Mouse (Mus musculus): Measurements from ENCODE around the gene Olfr1344.

DNA sequence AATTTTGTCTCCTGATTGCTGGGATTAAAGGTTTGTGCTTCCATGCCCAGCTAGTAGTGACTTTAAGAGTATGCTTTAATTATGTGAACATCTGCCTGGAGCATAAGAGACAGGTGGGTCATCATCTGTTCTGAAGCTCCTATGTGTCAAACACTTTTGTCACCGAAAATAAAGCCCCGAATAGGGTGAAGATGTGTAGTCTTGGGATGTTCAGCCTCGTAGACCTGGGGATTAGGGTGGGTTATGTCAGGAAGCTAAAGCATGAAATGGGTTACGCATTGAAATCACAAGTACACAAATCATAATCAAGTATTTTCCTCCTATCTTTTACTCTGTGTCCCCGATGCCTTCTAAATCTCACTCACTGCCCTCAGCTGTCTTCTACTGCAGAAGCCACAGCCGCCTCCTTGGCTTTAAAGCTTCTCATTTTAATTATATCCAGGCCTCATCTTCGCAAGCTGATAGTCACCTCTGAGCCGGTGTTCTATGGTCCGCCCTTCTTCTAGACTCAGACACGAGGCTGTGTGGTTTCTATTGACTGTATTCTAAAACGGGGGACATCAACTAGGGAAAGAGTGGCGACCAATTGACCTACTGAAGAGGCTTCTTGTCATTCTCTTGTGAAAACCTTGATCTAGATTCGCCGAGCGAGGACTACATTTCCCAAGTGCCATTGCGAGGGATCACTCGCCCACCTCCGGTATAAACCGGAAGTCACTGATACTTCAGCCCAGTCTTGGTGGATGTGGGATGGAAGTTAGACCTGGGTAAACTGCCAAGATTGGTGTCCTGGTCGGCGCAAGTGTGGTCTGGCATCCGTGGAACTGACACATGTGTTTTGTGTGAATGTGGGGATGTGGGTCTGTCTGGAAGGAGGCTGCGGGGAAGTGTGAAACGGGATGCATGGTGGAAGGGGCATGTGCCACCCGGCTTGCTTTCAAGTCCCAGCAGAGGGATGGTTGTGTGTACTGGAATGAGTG, 40.2 kb upstream of the Olfr1344 start, which contains the start of gene Smim17:
- TF ChIP-seq CTCF (IDR thresholded peaks at IDR 0.05; ENCODE audit: low read depth, low read length), result no peak
- no peak for TF ChIP-seq POLR2A (IDR thresholded peaks at IDR 0.05; ENCODE audit: borderline replicate concordance, low read depth, low read length)

Measured in bone marrow macrophage, adult 2 months (primary cell).